Mouse (Mus musculus): ENCODE results near the gene Spib.
A peak's percentile ranks its signal among the peaks of the same experiment; 100 is the strongest.

The Spib gene

GRCm38 (mm10) chr7:44526414-44527154 is 5.3 kb downstream of the Spib start:
- no peak for DNase-seq (ENCODE audit: low spot score in 2 of 2)

- no peak for DNase-seq (ENCODE audit: low spot score in 2 of 2)
These were observed 6.6 kb downstream of the Spib start for GRCm38 (mm10) chr7:44525126-44525832.

- DNase-seq (ENCODE audit: low spot score in 2 of 2), result no peak
These were observed 7.4 kb downstream of the Spib start, which contains the start of gene Mybpc2 for GRCm38 (mm10) chr7:44524502-44524901. Gene Mybpc2, minus strand, starts transcription at chr7:44524656.

- no peak for DNase-seq (ENCODE audit: low spot score in 2 of 2)
These were observed 8.8 kb downstream of the Spib start for GRCm38 (mm10) chr7:44523056-44523455.

GRCm38 (mm10) chr7:44521710-44522109 is 10.2 kb downstream of the Spib start:
- DNase-seq (ENCODE audit: low spot score in 2 of 2), result no peak

GRCm38 (mm10) chr7:44520990-44521389 is 10.9 kb downstream of the Spib start:
- no peak for DNase-seq (ENCODE audit: low spot score in 2 of 2)

- no peak for DNase-seq (ENCODE audit: low spot score in 2 of 2)
These were observed 12.5 kb downstream of the Spib start for GRCm38 (mm10) chr7:44519240-44519913.

- DNase-seq (ENCODE audit: low spot score in 2 of 2), result no peak
These were observed 24.4 kb downstream of the Spib start for GRCm38 (mm10) chr7:44507491-44507890.

- no peak for DNase-seq (ENCODE audit: low spot score in 2 of 2)
These were observed 30.2 kb downstream of the Spib start for GRCm38 (mm10) chr7:44501563-44502115.

GRCm38 (mm10) chr7:44500046-44500445 is 31.8 kb downstream of the Spib start:
- no peak for DNase-seq (ENCODE audit: low spot score in 2 of 2)

GRCm38 (mm10) chr7:44498922-44499321 is 32.9 kb downstream of the Spib start:
- no peak for DNase-seq (ENCODE audit: low spot score in 2 of 2)

GRCm38 (mm10) chr7:44497361-44498055 is 34.4 kb downstream of the Spib start:
- no peak for DNase-seq (ENCODE audit: low spot score in 2 of 2)

GRCm38 (mm10) chr7:44496771-44497109 is 35.1 kb downstream of the Spib start:
- DNase-seq (ENCODE audit: low spot score in 2 of 2), result no peak

GRCm38 (mm10) chr7:44495992-44496770 is 35.7 kb downstream of the Spib start, which contains the start of the genes Emc10 and Fam71e1:
Gene Emc10, minus strand, starts transcription at chr7:44496529.
Gene Fam71e1, plus strand, starts transcription at chr7:44496581.
- DNase-seq (ENCODE audit: low spot score in 2 of 2), result peak; percentile 97 to 98

GRCm38 (mm10) chr7:44495086-44495485 is 36.8 kb downstream of the Spib start:
- no peak for DNase-seq (ENCODE audit: low spot score in 2 of 2)

- DNase-seq (ENCODE audit: low spot score in 2 of 2), result no peak
These were observed 37.2 kb downstream of the Spib start for GRCm38 (mm10) chr7:44494681-44495080.

GRCm38 (mm10) chr7:44492166-44492826 is 39.6 kb downstream of the Spib start:
- no peak for DNase-seq (ENCODE audit: low spot score in 2 of 2)

- no peak for DNase-seq (ENCODE audit: low spot score in 2 of 2)
These were observed 40.5 kb downstream of the Spib start for GRCm38 (mm10) chr7:44491391-44491790.

GRCm38 (mm10) chr7:44490281-44490680 is 41.6 kb downstream of the Spib start:
- DNase-seq (ENCODE audit: low spot score in 2 of 2), result no peak

GRCm38 (mm10) chr7:44488545-44488944 is 43.3 kb downstream of the Spib start:
- DNase-seq (ENCODE audit: low spot score in 2 of 2), result no peak

Measured in right cerebral cortex, postnatal 36 days (tissue).